Mouse (Mus musculus): ENCODE data around the gene Arrdc5. TPM values are rescaled to one million over a fixed set of nuclear protein-coding genes. Genes with fewer than 3 reads are reported as not detected.
A peak's percentile ranks its signal among the peaks of the same experiment; 100 is the strongest.
"Not testable (repeated sequence)": the region's sequence is repeated elsewhere in the genome, so short reads cannot be mapped to it uniquely, and the experiment has no call there.

Arrdc5 gene
- total RNA-seq, 2 experiments from 2014 or later: not detected

GRCm38 (mm10) chr17:56279481-56280155 is 20.5 kb downstream of the Arrdc5 start:
- DNase-seq (ENCODE audit: low spot score in 2 of 2): no peak

- DNase-seq (ENCODE audit: low spot score in 2 of 2): no peak
These were observed 21.7 kb downstream of the Arrdc5 start for GRCm38 (mm10) chr17:56278340-56278739.

- no peak for DNase-seq (ENCODE audit: low spot score in 2 of 2)
These were observed 22.6 kb downstream of the Arrdc5 start for GRCm38 (mm10) chr17:56277567-56277893.

GRCm38 (mm10) chr17:56276643-56277566 is 23.2 kb downstream of the Arrdc5 start, which contains the start of gene Ticam1:
TSS of gene Ticam1 (minus strand) at chr17:56276786.
- peak; percentile 75 to 80 for DNase-seq (ENCODE audit: low spot score in 2 of 2)

GRCm38 (mm10) chr17:56275842-56276480 is 24.1 kb downstream of the Arrdc5 start:
- no peak for DNase-seq (ENCODE audit: low spot score in 2 of 2)

- DNase-seq (ENCODE audit: low spot score in 2 of 2): no peak
These were observed 26.1 kb downstream of the Arrdc5 start for GRCm38 (mm10) chr17:56273986-56274385.

- DNase-seq (ENCODE audit: low spot score in 2 of 2): no peak
These were observed 26.6 kb downstream of the Arrdc5 start for GRCm38 (mm10) chr17:56273482-56273881.

- no peak for DNase-seq (ENCODE audit: low spot score in 2 of 2)
These were observed 27.4 kb downstream of the Arrdc5 start for GRCm38 (mm10) chr17:56272644-56273043.

- no peak for DNase-seq (ENCODE audit: low spot score in 2 of 2)
These were observed 28.4 kb downstream of the Arrdc5 start for GRCm38 (mm10) chr17:56271609-56272253.

GRCm38 (mm10) chr17:56269741-56270140 is 30.3 kb downstream of the Arrdc5 start:
- no peak for DNase-seq (ENCODE audit: low spot score in 2 of 2)

- no peak for DNase-seq (ENCODE audit: low spot score in 2 of 2)
These were observed 30.9 kb downstream of the Arrdc5 start for GRCm38 (mm10) chr17:56269153-56269630.

- DNase-seq (ENCODE audit: low spot score in 2 of 2): no peak
These were observed 33.8 kb downstream of the Arrdc5 start for GRCm38 (mm10) chr17:56266271-56266670.

- no peak for DNase-seq (ENCODE audit: low spot score in 2 of 2)
These were observed 34.2 kb downstream of the Arrdc5 start for GRCm38 (mm10) chr17:56265869-56266268.

GRCm38 (mm10) chr17:56265011-56265410 is 35.1 kb downstream of the Arrdc5 start:
- DNase-seq (ENCODE audit: low spot score in 2 of 2): no peak

- no peak for DNase-seq (ENCODE audit: low spot score in 2 of 2)
These were observed 36.1 kb downstream of the Arrdc5 start for GRCm38 (mm10) chr17:56264020-56264419.

- DNase-seq (ENCODE audit: low spot score in 2 of 2): no peak
These were observed 37.4 kb downstream of the Arrdc5 start for GRCm38 (mm10) chr17:56262645-56263094.

GRCm38 (mm10) chr17:56261166-56261565 is 38.9 kb downstream of the Arrdc5 start:
- no peak for DNase-seq (ENCODE audit: low spot score in 2 of 2)

GRCm38 (mm10) chr17:56259301-56260037 is 40.6 kb downstream of the Arrdc5 start:
- DNase-seq (ENCODE audit: low spot score in 2 of 2): no peak

- not testable (repeated sequence) for DNase-seq (ENCODE audit: low spot score in 2 of 2)
These were observed 41.3 kb downstream of the Arrdc5 start for GRCm38 (mm10) chr17:56258812-56259211.

GRCm38 (mm10) chr17:56258269-56258668 is 41.8 kb downstream of the Arrdc5 start:
- not testable (repeated sequence) for DNase-seq (ENCODE audit: low spot score in 2 of 2)

All from adrenal gland, postnatal 4 days (tissue).